In genomic region chr10:120465121-120465520, GRCm38 (mm10) we compare ENCODE assay signal across 25 mouse cellular contexts. TPM values are rescaled to one million over a fixed set of nuclear protein-coding genes. Genes with fewer than 3 reads are reported as not detected.
DNase-seq lines count a peak whose midpoint lies in the region; ATAC-seq and TF ChIP-seq lines count a peak whose summit lies in the region.
"Had no signal": no experiment of that assay in that cellular context is flagged by ENCODE, and none has a peak within 500 bp of the region (broad histone marks: within the 10 kb centered on the region; RNA-seq: fewer than 3 reads in every experiment).

No protein-coding gene starts in this region.

- ATAC-seq in embryonic facial prominence, embryonic 11.5 days (replicated peaks; ENCODE audit: insufficient number of reproducible peaks, low FRiP score, low TSS enrichment, low read depth): no peak
- no peak for ATAC-seq in frontal cortex, adult (ENCODE audit: low TSS enrichment)
- ATAC-seq: activated CD4-positive, CD25-positive, alpha-beta regulatory T cell, adult 4 months; CD4-positive, CD25-positive, alpha-beta regulatory T cell, adult 4 months; forebrain, embryonic 13.5 days; forebrain, embryonic 15.5 days; forebrain, postnatal 0 days had no signal

- no peak for TF ChIP-seq CTCF in embryonic fibroblast, embryonic 13.5 days (IDR thresholded peaks at IDR 0.05; ENCODE audit: borderline replicate concordance, insufficient read depth, low read length)

- peaks cover 2% of the 10 kb centered on the region; the same call in 1 of the 2 replicates for H3K36me3 ChIP-seq in embryonic facial prominence, embryonic 11.5 days (replicated peaks; ENCODE audit: control insufficient read depth, insufficient read depth, low read depth, low read length)
- peaks cover 95% of the 10 kb centered on the region for H3K36me3 ChIP-seq in embryonic facial prominence, embryonic 10.5 days (replicated peaks)
- H3K36me3 ChIP-seq: embryonic facial prominence, embryonic 15.5 days; forebrain, embryonic 15.5 days; G1E had no signal

- 77% methylated on average over 5 of the region's 5 CpGs for WGBS in embryonic facial prominence, embryonic 11.5 days
- whole genome bisulfite sequencing in embryonic facial prominence, embryonic 10.5 days: 83% methylated on average over 5 of the region's 5 CpGs

- no peaks in the 10 kb centered on the region for H3K4me1 ChIP-seq in embryonic facial prominence, embryonic 11.5 days (ENCODE audit: control insufficient read depth, insufficient read depth, low read length)
- H3K4me1 ChIP-seq in embryonic facial prominence, embryonic 10.5 days: peaks cover 16% of the 10 kb centered on the region
- peaks cover 44% of the 10 kb centered on the region for H3K4me1 ChIP-seq in embryonic fibroblast, embryonic 13.5 days (ENCODE audit: control insufficient read depth, insufficient read depth, low read length)
- H3K4me1 ChIP-seq: forebrain, embryonic 15.5 days had no signal

- H3K9ac ChIP-seq in embryonic facial prominence, embryonic 11.5 days (replicated peaks; ENCODE audit: low read length): no peak overlapping the region
- H3K9ac ChIP-seq: embryonic facial prominence, embryonic 12.5 days; embryonic facial prominence, embryonic 15.5 days; forebrain, embryonic 13.5 days; forebrain, embryonic 15.5 days; forebrain, postnatal 0 days had no signal

- peak; percentile 20; the same call in 1 of the 2 replicates for TF ChIP-seq POLR2A in embryonic fibroblast, embryonic 13.5 days (IDR thresholded peaks at IDR 0.05; ENCODE audit: low read depth, low read length)

- H3K27me3 ChIP-seq in embryonic facial prominence, embryonic 11.5 days (ENCODE audit: control insufficient read depth, insufficient read depth, low read length): no peaks in the 10 kb centered on the region
- no peaks in the 10 kb centered on the region for H3K27me3 ChIP-seq in embryonic facial prominence, embryonic 10.5 days (replicated peaks; ENCODE audit: low read depth, poor library complexity, severe bottlenecking)
- H3K27me3 ChIP-seq: CH12.LX; embryonic facial prominence, embryonic 12.5 days; embryonic facial prominence, embryonic 15.5 days; forebrain, embryonic 13.5 days; forebrain, embryonic 15.5 days had no signal

- no peak overlapping the region for H3K4me3 ChIP-seq in embryonic facial prominence, embryonic 11.5 days (ENCODE audit: low read depth, low read length)
- no peak overlapping the region for H3K4me3 ChIP-seq in embryonic facial prominence, embryonic 10.5 days
- H3K4me3 ChIP-seq in embryonic fibroblast, embryonic 13.5 days (ENCODE audit: insufficient read depth, low read length): no peak overlapping the region
- H3K4me3 ChIP-seq: embryonic facial prominence, embryonic 12.5 days; embryonic facial prominence, embryonic 15.5 days; forebrain, embryonic 13.5 days; forebrain, embryonic 15.5 days had no signal

- DNase-seq in embryonic facial prominence, embryonic 11.5 days (ENCODE audit: low spot score): peak; percentile 11
- DNase-seq in embryonic facial prominence, embryonic 10.5 days (ENCODE audit: low spot score): no peak
- DNase-seq in 3T3-L1 (ENCODE audit: low read depth, low spot score) (peak; percentile 81), NIH3T3 (ENCODE audit: low read depth) (peak; percentile 87)
- no peak for DNase-seq in right cerebral cortex, postnatal 10 days (ENCODE audit: low spot score in 2 of 2)
- DNase-seq: adrenal gland, adult 8-10 months; adrenal gland, postnatal 14 days; adrenal gland, postnatal 36 days; cerebellum, adult 11-12 months; cerebellum, adult 2 months; cerebellum, adult 9-10 months; cerebellum, postnatal 10 days; cerebellum, postnatal 25 days; forebrain, postnatal 0 days had no signal

- no peak overlapping the region for H3K4me2 ChIP-seq in embryonic facial prominence, embryonic 11.5 days (ENCODE audit: low read depth, low read length)
- H3K4me2 ChIP-seq: embryonic facial prominence, embryonic 12.5 days; embryonic facial prominence, embryonic 15.5 days; forebrain, embryonic 13.5 days; forebrain, embryonic 15.5 days had no signal

- H3K9me3 ChIP-seq in embryonic facial prominence, embryonic 11.5 days (replicated peaks; ENCODE audit: control insufficient read depth, low read length): no peaks in the 10 kb centered on the region
- no peaks in the 10 kb centered on the region for H3K9me3 ChIP-seq in embryonic facial prominence, embryonic 10.5 days
- H3K9me3 ChIP-seq: embryonic facial prominence, embryonic 12.5 days; embryonic facial prominence, embryonic 15.5 days; forebrain, embryonic 13.5 days; forebrain, embryonic 15.5 days had no signal

- H3K27ac ChIP-seq in embryonic facial prominence, embryonic 11.5 days (replicated peaks; ENCODE audit: low read depth, low read length): no peak overlapping the region
- H3K27ac ChIP-seq in embryonic facial prominence, embryonic 10.5 days (replicated peaks): no peak overlapping the region
- peak overlapping the region; percentile 73 for H3K27ac ChIP-seq in embryonic fibroblast, embryonic 13.5 days (ENCODE audit: insufficient read depth, low read length)
- H3K27ac ChIP-seq: forebrain, embryonic 13.5 days; forebrain, embryonic 15.5 days had no signal

RNA-seq across cellular contexts. Expression of gene Hmga2, which starts 11.1 kb away (rescaled TPM):
- 99.0 and 113 TPM in 2 replicates for polyA plus RNA-seq in embryonic facial prominence, embryonic 11.5 days (2014; fragmentation: Nextera tagmentation; extraction: Ambion mirVana)
- polyA plus RNA-seq in embryonic facial prominence, embryonic 10.5 days (2016; fragmentation: Nextera tagmentation; extraction: Ambion mirVana): 90.0 and 94.0 TPM in 2 replicates
- polyA plus RNA-seq in embryonic fibroblast, embryonic 13.5 days (2011; ENCODE audit: insufficient read length, low read depth, missing spikeins): 195 and 437 TPM in 2 replicates
- polyA plus RNA-seq: frontal cortex, adult 2 months; G1E had no signal

Comparison
In these comparisons a context has a peak if more than half of its experiments do, and no peak if none do; other contexts are left out.
1. DNase-seq: peak in embryonic facial prominence, embryonic 11.5 days (single experiment), 3T3-L1 (single experiment) and NIH3T3 (single experiment); none in embryonic facial prominence, embryonic 10.5 days (single experiment) and right cerebral cortex, postnatal 10 days (0 of 2).